Mouse (Mus musculus) E14TG2a.4 (cell line): ENCODE measurements around the gene Pus3.

Experiments
- CTCF ChIP-seq: conservative IDR thresholded peaks from 2 replicates; pipeline ENCODE4 v1.5.1; 2014; ENCODE audit warnings: low read length
- NANOG ChIP-seq: IDR thresholded peaks from 2 replicates; pipeline ENCODE4 v1.6.1; 2014; ENCODE audit warnings: borderline replicate concordance, low read length, mixed read lengths

GRCm38 (mm10) chr9:35522241-35522640 is 36.2 kb upstream of the Pus3 start:
- TF ChIP-seq CTCF, result no peak
- TF ChIP-seq NANOG, result no peak
